Mouse (Mus musculus) spleen, adult 2 months (tissue): ENCODE measurements around the gene Ift81. TPM values are rescaled to one million over a fixed set of nuclear protein-coding genes. Genes with fewer than 3 reads are reported as not detected.

Experiments used
- DNase-seq, 2 experiments: peaks; one replicate each; pipeline versions ENCODE4 v3.0.0 to v3.0.0-alpha.2; 2012 to 2021; ENCODE audit warnings: low spot score in 2 of 2, low read depth in 1 of 2
- H3K27ac ChIP-seq: fragments of 200-500 bp; 2 replicates; pipeline ENCODE4 v1.5.1; 2012; ENCODE audit warnings: low read length, inconsistent platforms; ENCODE audit not compliant: insufficient read depth
- H3K27me3 ChIP-seq: fragments of 200-500 bp; 2 replicates; pipeline ENCODE4 v1.6.1; 2012; ENCODE audit warnings: mild to moderate bottlenecking, moderate library complexity, low read length, inconsistent platforms; ENCODE audit not compliant: control insufficient read depth, insufficient read depth
- H3K36me3 ChIP-seq: fragments of 200-500 bp; 2 replicates; pipeline ENCODE4 v1.6.1; 2012; ENCODE audit warnings: mild to moderate bottlenecking, low read length, inconsistent platforms; ENCODE audit not compliant: control insufficient read depth, insufficient read depth
- H3K4me1 ChIP-seq: fragments of 200-500 bp; 2 replicates; pipeline ENCODE4 v1.6.1; 2011; ENCODE audit warnings: inconsistent platforms; ENCODE audit not compliant: control insufficient read depth, insufficient read depth, insufficient read length
- H3K4me3 ChIP-seq: fragments of 200-500 bp; 2 replicates; pipeline ENCODE4 v1.5.1; 2011; ENCODE audit warnings: mild to moderate bottlenecking, inconsistent platforms; ENCODE audit not compliant: insufficient read depth, insufficient read length; ENCODE audit errors: extremely low read depth
- CTCF ChIP-seq: fragments of 200-500 bp; IDR thresholded peaks from 2 replicates; pipeline ENCODE4 v1.5.1; 2011; ENCODE audit warnings: mild to moderate bottlenecking, inconsistent platforms; ENCODE audit not compliant: insufficient read depth, insufficient read length, insufficient replicate concordance; ENCODE audit errors: extremely low read depth
- POLR2A ChIP-seq: fragments of 200-500 bp; IDR thresholded peaks from 2 replicates; pipeline ENCODE4 v1.6.1; 2011; ENCODE audit warnings: low read depth, low read length, inconsistent platforms
- WGBS: fragments of 180-500 bp; shearing (Covaris S2); methylation state at CpG from one replicate; pipeline ENCODE4 v1.1.7; 2018; 5-methylcytosine and 5-hydroxymethylcytosine counted together
- polyA plus RNA-seq: library from polyadenylated mRNA; depleted of rRNA; stranded (reverse); fragments of >200 nt; gene quantifications from 2 replicates; pipeline ENCODE4 v1.2.3, GENCODE M21; 2012

The Ift81 gene
- polyA plus RNA-seq, 1 experiment: 0.34 TPM

DNA sequence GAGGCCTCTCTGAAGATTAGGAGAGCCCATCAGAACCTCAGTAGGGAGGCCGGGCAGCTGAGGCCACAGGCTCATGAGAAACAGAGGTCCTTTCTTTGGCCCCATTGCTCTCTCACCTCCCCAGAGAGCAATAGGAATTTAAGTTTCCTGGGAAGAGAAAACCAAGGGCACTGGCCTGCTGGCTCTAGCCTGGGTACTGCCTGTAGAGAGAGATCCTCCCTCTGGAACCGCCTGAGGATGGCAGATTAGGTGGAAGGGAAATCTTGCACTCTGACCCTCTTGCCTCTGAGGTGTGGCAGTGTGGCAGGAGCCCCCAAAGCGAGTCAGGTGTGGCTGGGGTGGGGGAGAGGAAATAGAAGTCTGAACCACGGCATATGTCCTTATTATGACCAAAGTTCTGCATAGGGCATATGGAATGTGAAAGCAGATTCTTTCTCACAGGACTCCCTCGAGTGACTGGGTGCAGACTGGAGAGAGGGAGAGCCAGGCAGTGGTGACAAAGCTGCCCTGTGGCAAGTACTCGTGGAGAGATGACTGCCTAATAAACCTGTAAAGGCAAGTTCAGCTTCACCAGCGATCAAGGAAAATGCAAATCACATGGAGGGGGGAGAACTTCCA lies 95.2 kb downstream of the Ift81 start:
- H3K27me3 ChIP-seq: no peaks in the 10 kb centered on the region
- WGBS: 54% methylated on average over 7 of the region's 7 CpGs
- DNase-seq: no peak
- TF ChIP-seq POLR2A (no peak), CTCF (no peak)
- H3K36me3 ChIP-seq: no peaks in the 10 kb centered on the region
- H3K27ac ChIP-seq: no peak overlapping the region
- H3K4me1 ChIP-seq: peaks cover 4% of the 10 kb centered on the region; the same call in 1 of the 2 replicates
- no peak overlapping the region for H3K4me3 ChIP-seq

DNA sequence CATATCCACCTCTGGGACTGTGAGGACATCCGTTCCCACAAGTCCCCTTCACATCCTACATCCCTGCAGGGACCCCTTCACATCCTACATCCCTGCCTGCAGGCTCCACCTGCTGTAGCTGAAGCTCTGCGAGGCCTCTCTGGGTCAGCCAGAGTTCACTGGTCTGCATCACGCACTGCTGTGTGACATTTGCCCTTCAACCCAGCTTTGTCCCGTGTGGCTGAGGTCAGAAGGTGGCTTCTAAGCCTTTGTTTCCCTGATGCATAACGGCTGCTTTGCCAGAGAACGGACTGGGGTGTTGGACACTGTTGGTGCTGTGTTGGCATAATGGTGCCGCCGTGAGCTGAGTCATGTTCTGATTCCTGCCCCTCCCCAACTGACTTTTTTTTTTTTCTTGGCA lies 96.1 kb downstream of the Ift81 start:
- no peaks in the 10 kb centered on the region for H3K36me3 ChIP-seq
- DNase-seq: no peak
- peaks cover 6% of the 10 kb centered on the region; the same call in 1 of the 2 replicates for H3K4me1 ChIP-seq
- no peak overlapping the region for H3K4me3 ChIP-seq
- TF ChIP-seq CTCF (no peak), POLR2A (no peak)
- H3K27ac ChIP-seq: no peak overlapping the region
- 79% methylated on average over 8 of the region's 8 CpGs for WGBS
- no peaks in the 10 kb centered on the region for H3K27me3 ChIP-seq

DNA sequence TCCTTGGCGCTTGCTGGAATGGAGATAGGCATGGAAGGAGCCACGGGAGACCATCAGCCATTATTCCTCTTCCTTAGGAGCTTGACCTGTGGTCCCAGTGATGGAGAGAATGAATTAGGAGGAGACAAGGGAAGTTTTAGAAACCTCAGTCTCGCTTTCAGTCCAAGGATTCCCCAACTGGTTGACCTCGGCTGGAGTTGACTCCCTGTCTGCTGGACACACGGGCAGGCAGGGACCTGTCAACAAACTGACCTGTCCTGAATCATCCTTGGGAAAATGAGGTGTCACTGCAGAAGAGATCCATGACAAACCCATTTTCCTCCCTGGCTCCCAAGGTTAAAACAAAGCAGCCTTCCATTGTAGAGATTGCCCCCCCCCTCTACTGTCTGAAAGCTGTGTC lies 97.4 kb downstream of the Ift81 start:
- H3K27ac ChIP-seq: no peak overlapping the region
- H3K36me3 ChIP-seq: no peaks in the 10 kb centered on the region
- 83% methylated on average over 5 of the region's 5 CpGs for WGBS
- TF ChIP-seq POLR2A (no peak), CTCF (no peak)
- DNase-seq: no peak
- peaks cover 6% of the 10 kb centered on the region; the same call in 1 of the 2 replicates for H3K4me1 ChIP-seq
- no peaks in the 10 kb centered on the region for H3K27me3 ChIP-seq
- H3K4me3 ChIP-seq: no peak overlapping the region

DNA sequence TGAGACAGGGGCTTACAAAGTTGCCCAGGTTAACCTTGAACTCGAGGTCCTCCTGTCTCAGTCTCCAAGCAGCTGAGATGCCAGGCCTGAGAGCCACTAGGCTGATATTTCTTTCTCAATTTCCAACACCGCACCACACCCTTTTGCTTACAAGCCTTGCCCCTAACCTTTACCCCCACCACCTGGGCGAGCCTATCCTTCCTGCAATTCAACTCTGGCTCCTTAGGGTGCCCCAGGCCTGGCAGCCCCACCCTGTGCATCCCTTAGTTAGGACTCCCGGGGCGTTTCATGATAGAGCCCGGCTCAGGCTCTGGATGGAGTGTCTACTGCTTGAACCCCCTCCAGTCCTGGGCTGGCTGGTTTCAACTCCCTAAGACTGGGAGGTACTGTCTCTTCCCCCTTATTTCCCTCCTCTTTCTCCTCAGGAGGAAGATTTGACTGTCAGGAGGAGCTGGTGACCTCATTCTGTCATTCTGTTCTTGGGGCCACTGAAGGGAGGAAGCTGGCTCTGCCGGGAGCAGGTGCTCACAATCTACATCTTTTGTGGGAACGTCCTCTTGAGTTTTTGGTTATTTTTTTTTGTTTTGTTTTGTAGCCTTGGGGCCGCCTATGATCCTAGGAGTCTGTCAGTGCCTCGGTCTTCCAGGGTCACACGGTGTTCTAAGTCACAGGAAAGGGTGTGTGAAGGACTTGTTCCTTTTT lies 98.1 kb downstream of the Ift81 start:
- no peak for DNase-seq
- H3K36me3 ChIP-seq: no peaks in the 10 kb centered on the region
- no peak for TF ChIP-seq CTCF
- no peak for TF ChIP-seq POLR2A
- H3K4me1 ChIP-seq: peaks cover 6% of the 10 kb centered on the region; the same call in 1 of the 2 replicates
- H3K27ac ChIP-seq: no peak overlapping the region
- no peaks in the 10 kb centered on the region for H3K27me3 ChIP-seq
- H3K4me3 ChIP-seq: no peak overlapping the region
- 66% methylated on average over 11 of the region's 11 CpGs for WGBS

DNA sequence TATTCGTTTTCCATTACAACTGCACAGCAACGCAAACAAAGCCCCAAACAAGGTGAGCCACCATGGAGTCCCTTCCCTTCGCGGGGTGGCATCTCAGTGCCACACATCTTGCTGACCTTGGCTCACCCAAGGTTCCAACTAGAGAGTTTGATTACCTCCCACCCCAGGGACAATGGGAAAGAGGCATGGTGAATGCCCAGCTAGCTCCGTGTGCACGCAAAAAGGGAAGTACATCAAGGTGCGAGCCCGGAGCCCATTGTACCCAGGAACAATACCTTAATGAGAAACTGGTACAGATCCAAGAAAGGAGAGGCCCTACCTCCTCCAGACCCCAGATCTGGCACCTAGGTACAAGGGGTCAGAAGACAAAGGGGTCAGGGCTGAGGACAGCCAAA lies 100.2 kb downstream of the Ift81 start:
- Histone ChIP-seq H3K4me3 (peak overlapping the region; percentile 29; the same call in 1 of the 2 replicates), H3K27ac (no peak overlapping the region), H3K36me3 (no peaks in the 10 kb centered on the region), H3K27me3 (no peaks in the 10 kb centered on the region), H3K4me1 (peaks cover 6% of the 10 kb centered on the region; the same call in 1 of the 2 replicates)
- TF ChIP-seq CTCF: no peak
- TF ChIP-seq POLR2A: no peak
- no peak for DNase-seq
- WGBS: 26% methylated on average over 8 of the region's 8 CpGs

DNA sequence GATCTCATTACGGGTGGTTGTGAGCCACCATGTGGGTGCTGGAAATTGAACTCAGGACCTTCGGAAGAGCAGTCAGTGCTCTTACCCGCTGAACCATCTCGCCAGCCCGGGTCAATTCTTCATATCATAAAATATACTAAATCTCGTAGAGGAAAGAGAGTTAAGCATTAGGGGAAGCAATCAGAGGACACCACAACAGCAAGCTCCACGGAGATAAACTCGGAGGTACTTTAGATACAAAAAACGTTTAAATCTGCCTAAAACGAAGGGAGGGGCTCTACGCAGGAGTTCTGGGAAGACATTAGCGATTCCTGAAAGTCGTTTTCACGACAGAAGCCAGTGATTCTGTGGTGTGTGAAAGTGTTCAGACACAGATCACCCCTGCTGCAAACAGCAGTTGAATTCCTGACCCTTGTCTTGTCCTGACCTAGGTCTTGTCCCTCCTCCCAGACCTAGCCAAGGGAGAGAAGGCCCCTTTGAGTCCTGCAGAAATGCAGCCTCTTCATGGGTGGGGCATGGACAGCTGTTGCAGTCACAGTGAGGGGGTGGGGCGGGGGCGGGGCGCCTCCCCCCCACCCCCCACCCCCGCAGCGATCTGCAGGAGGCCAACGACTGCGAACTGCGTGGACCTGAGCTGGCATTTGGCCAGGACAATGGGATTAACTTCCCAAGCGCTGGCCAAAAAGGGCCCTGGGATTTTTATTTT lies 100.7 kb downstream of the Ift81 start:
- no peaks in the 10 kb centered on the region for H3K27me3 ChIP-seq
- peaks cover 6% of the 10 kb centered on the region; the same call in 1 of the 2 replicates for H3K4me1 ChIP-seq
- no peaks in the 10 kb centered on the region for H3K36me3 ChIP-seq
- no peak for TF ChIP-seq POLR2A
- TF ChIP-seq CTCF: no peak
- 60% methylated on average over 22 of the region's 23 CpGs for WGBS
- H3K27ac ChIP-seq: no peak overlapping the region
- DNase-seq: no peak
- H3K4me3 ChIP-seq: no peak overlapping the region; the same call in 1 of the 2 replicates

DNA sequence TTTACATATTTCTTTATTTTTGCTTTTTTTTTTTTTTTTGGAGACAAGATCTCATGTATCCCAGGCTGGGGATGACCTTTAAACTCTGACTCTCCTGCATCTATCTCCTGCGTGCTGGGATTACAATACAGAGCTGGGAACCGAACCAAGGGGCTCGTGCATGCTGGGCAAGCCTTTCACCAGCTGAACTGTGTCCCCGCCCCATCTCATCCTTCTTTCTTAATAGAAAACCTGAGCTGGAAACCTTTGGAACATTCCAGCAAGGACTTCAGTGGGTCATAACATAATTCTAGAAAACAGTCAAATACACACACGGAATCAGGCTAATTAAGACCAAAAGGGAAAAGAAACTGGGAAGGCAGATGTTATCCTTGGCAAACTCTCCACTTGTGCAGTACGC lies 102.3 kb downstream of the Ift81 start:
- H3K4me3 ChIP-seq: no peak overlapping the region
- H3K36me3 ChIP-seq: no peaks in the 10 kb centered on the region
- no peak for DNase-seq
- WGBS: 89% methylated on average over 6 of the region's 6 CpGs
- TF ChIP-seq CTCF (no peak), POLR2A (no peak)
- peaks cover 6% of the 10 kb centered on the region; the same call in 1 of the 2 replicates for H3K4me1 ChIP-seq
- H3K27me3 ChIP-seq: no peaks in the 10 kb centered on the region
- no peak overlapping the region for H3K27ac ChIP-seq
